Mouse (Mus musculus) 3T3-L1 (cell line): ENCODE results near the gene Megf8.
A peak's percentile ranks its signal among the peaks of the same experiment; 100 is the strongest.

Experiments used
- DNase-seq: peaks from one replicate; pipeline ENCODE4 v3.0.0-alpha.2; 2015; ENCODE audit warnings: low read depth, low spot score

Megf8 gene

GRCm38 (mm10) chr7:25333596-25334307 lies 16.8 kb downstream of the Megf8 start:
- DNase-seq: peak; percentile 82

GRCm38 (mm10) chr7:25334472-25334871 lies 17.5 kb downstream of the Megf8 start:
- no peak for DNase-seq

DNA sequence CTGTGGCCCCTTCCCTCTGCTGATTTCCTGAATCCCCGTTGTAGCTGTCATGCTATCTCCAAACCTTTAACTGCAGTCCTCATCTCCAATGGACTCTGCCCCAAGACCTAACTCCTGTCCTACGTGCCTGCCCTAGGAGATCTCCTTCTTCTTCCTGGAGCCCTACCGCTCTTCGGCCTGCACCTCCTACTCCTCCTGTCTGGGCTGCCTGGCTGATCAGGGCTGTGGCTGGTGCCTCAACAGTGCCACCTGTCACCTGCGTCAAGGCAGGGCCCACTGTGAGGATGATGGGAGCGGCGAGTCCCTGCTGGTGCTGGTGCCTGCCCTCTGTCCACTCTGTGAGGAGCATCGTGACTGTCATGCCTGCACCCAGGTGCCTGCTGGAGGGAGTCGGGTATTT lies 22.4 kb downstream of the Megf8 start:
- DNase-seq: no peak

DNA sequence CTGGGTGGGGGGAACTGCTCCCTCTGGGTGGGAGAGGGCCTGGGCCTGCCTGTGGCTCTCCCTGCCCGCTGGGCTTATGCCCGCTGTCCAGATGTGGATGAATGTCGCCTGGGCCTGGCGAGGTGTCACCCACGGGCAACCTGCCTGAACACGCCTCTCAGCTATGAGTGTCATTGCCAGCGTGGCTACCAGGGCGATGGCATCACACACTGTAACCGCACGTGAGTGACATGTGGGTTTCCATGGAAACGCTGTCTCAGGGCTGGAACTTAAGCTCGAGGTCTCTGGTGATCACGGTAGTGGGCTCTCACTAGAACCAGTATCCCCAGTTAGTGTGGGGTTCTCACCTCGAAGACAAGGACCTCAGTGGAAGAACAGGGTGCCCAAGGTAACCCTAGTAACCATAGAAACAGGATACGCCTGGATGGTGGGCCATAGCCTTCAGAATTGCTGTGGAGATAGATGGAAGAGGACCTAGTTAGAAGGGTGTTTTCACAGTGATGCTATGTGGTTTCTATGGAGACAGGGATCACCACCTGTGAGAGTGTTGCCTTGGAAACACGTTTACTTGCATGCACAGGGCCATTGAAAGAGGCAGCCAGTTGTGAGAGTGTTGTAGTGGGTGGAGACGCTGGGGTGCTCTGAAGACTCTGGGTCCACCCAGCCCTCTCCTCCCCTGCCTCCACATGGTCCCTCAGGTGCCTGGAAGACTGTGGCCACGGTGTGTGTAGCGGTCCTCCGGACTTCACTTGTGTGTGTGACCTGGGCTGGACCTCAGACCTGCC lies 24.2 kb downstream of the Megf8 start:
- DNase-seq: no peak

- no peak for DNase-seq
Measured at GRCm38 (mm10) chr7:25348861-25349260, 31.9 kb downstream of the Megf8 start.

GRCm38 (mm10) chr7:25358721-25359206 lies 41.8 kb downstream of the Megf8 start:
- no peak for DNase-seq

- DNase-seq: no peak
Measured at GRCm38 (mm10) chr7:25363151-25363550, 46.2 kb downstream of the Megf8 start.

GRCm38 (mm10) chr7:25363632-25364031 lies 46.7 kb downstream of the Megf8 start:
- no peak for DNase-seq

GRCm38 (mm10) chr7:25365937-25366625 lies 49.1 kb downstream of the Megf8 start:
- no peak for DNase-seq

DNA sequence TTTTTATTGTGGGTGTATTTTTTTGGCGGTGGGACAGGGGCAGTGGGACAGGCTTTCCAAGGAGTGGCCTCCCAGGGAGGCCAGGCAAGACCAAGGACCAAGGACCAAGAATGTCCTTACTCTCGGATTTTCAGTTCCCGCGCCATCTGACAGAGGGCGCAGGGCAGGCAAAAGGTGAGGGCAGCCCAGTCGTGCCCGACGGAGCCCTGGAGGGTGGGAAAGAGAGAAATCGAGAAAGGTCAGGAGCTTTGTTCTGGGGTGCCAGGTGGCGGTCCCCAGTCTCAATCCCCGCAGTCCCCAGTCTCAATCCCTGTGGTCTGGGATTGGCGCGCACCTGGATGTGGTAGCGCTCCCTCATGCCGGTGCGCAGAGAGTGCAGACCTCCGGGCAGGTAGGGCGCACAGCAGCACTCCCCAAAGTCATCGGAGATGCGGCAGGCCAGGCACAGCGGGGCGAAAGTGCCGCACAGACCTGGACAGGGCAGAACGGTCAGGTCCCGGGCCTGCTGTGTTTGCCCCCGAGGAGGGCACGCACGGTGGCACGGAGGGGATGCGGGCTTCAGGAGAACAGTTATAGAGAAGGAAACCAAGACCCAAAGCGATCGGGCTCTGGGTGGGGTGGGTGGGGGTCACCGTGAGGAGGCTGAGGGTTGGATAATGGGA lies 50.8 kb downstream of the Megf8 start:
- no peak for DNase-seq

DNA sequence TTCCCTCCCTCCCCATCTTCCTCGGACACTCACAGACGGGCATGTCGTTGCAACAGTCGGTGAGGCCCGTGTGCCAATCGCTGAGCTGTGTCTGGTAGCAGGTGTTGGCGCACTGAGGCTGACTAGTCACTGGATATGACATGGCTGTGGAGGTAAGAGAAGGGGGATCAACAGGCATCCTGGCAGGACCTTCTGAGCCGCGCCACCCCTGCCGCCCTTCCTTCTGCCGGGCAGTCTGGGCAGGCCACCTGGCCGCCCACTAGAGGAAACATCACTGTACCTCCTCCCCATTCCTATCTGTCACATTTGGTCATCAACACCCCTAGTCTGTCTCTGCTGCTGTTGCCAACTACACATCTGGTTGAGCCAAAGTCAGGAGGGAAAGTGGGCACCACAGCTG lies 51.4 kb downstream of the Megf8 start:
- DNase-seq: no peak

DNA sequence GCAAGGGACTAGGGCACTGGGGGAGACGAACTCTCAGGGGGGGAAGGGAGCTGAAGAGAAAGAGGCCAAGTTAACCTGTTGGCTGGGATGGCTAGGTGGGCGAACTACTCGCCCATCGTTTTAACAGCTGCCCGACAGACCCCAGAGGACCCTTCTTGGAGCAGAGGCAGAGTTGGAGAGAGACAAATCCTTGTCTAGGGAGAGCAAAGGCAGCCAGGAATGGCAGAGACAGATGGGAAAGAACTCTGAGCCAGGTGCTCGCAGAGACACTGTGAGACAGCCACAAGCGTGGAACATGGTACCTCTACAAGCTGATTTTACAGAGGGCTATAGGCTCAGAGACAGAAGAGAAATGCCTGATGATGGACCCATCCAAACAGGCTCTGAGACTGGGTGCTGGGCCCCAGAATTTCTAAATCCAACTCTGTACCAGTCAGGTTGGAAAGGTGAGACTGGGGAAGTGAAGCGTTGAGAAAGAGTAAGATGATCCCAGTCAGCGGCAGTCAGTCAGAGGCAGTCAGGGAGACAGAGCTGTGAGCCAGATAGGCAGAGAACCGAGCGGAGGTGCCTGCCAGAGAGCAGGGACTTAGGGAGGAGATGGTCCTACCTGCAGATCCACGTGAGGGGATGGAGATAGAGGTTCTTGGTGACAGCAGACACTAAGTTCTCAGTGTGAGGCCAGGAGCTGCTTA lies 52.2 kb downstream of the Megf8 start, which contains the start of gene Cnfn:
Gene Cnfn, minus strand, starts transcription at position 667 of the 692 bp plus-strand sequence.
- DNase-seq: no peak

GRCm38 (mm10) chr7:25372441-25372840 lies 55.5 kb downstream of the Megf8 start:
- DNase-seq: no peak

DNA sequence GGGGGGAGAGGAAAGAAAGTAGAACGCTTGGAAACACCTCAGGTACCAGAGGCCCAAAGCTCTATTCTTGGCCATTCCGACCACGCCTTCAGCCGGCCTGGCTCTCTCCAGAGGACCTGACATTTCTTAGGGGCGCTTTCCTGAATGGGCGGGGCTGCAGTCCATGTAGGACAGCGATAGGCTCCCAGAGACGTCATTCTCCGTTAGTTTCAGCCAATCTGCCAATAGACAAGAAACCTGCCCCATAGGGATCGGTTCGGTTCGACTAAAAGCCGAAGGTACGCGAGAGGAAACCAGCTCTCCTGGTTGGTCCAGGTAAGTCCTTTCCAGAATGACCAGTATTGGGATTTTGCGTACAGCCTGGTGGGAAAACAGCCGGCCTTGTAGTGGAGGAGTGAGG lies 59.6 kb downstream of the Megf8 start:
- peak; percentile 94 for DNase-seq

GRCm38 (mm10) chr7:25377100-25377700 lies 60.2 kb downstream of the Megf8 start:
- peak; percentile 78 for DNase-seq

- DNase-seq: no peak
Measured at GRCm38 (mm10) chr7:25378181-25379100, 61.5 kb downstream of the Megf8 start.

DNA sequence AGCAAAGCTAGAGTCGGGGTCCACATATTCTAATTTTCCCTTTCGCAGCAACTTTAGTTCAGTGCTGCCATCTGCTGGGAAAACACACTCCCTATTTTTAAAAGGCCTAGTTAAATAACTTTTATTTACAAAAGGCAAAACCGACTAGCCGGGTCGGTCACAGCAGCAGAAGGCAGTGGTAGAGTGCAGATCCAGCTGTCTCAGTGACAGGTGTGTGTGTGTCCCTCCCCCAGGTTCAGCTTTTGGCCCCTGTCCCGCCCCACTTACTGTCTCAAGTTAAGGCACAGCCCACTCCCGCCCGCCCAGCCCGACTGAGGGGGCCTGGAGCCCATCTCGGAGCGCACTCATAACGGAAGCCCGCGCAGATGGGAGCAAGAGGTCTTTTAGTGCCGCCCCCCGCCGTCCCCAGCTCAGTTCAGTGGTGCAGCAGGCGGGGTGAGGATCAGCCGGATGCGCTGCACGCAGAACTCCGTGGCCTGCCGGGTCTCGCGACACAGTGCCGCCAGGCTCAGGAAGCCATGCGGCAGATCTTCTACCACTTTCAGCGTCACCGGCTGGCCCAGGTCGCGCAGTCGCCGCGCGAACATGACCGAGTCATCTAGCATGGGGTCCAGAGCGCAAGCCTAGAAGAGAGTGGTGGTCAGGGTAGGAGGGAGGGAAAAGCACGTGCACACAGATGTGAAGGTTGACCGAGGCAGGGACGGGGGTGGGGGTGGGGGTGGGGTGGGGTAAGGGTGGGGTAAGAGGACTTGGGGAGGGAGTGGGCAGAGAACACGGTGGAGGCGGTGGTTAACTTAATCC lies 62.8 kb downstream of the Megf8 start:
- DNase-seq: peak; percentile 61

DNA sequence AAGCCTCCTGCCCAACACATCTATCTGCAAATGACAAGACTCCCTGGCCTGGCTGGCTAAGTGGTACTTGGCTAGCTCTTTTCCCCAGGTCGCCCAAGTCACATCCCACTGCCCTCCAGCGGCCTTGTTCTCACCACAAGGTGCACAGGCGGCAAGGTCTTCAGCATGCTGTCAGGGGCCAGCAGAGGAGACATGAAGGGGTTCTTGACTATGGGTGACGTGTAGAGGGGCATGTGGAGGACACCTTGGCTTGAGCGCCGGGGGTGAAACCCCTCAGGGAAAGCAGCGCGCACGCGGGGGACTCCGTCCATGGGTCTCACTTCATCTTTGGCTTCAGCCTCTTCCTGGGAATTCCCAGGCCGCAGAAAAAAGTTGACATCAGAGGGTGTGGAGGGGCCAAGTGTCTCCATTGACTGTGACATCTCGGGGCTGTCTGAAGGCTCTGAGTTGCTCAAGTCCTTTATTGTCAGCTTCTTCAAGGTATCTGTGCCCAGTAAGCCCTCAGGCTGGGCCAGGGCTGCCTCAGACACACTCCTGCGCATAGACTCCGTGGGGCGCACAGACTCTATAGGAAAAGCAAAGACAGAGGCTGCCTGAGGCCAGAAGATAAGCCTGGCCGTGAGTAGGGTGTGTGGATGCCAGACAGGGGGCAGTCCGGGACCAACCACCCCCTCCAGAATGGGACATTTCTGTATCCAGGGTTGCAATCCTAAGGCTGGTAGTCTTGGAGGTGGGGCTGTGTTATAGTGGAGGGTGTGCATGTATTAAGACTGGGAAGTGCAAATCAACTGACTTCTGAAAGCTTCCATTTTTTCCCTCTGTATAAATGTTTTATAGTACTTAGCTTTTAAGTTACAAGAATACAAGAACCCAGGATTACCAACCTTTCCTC lies 63.7 kb downstream of the Megf8 start:
- no peak for DNase-seq
